Mouse (Mus musculus): ENCODE measurements around the gene Fam20a.

GRCm38 (mm10) chr11:109721781-109722446, at the start of gene Fam20a:
- TF ChIP-seq CTCF (conservative IDR thresholded peaks at IDR 0.05; ENCODE audit: low read length) (no peak), POU5F1 (IDR thresholded peaks at IDR 0.05; ENCODE audit: borderline replicate concordance, low read length) (no peak)

Data from E14TG2a.4 (cell line).